Mouse (Mus musculus) activated CD4-positive, CD25-positive, alpha-beta regulatory T cell (primary cell): ENCODE results near the gene Rhox2f. TPM values are rescaled to one million over a fixed set of nuclear protein-coding genes. Genes with fewer than 3 reads are reported as not detected.

ENCODE experiments used
- polyA plus RNA-seq, 2 experiments: library from polyadenylated mRNA; unstranded; fragments of 100-300 nt; shearing (Covaris generic); gene quantifications; one replicate each; pipeline ENCODE4 v1.2.1; 2017

Rhox2f gene
- polyA plus RNA-seq = not detected

GRCm38 (mm10) chrX:37571105-37571504 is at the start of gene Rhox2f:
Gene Rhox2f (plus strand): TSS chrX:37571405.

GRCm38 (mm10) chrX:37530152-37530551 is 41.1 kb upstream of the Rhox2f start, which contains the start of gene Rhox2e:
Gene Rhox2e (plus strand): TSS chrX:37530452.

GRCm38 (mm10) chrX:37541719-37542118 is 29.5 kb upstream of the Rhox2f start, which contains the start of gene Rhox3e:
Gene Rhox3e (plus strand): TSS chrX:37542019.

GRCm38 (mm10) chrX:37557112-37557511 is 14.1 kb upstream of the Rhox2f start, which contains the start of gene Rhox4e:
Gene Rhox4e (plus strand): TSS chrX:37557412.

GRCm38 (mm10) chrX:37580692-37581091 is 9.5 kb downstream of the Rhox2f start, which contains the start of gene Rhox3f:
Gene Rhox3f (plus strand): TSS chrX:37580992.

GRCm38 (mm10) chrX:37607604-37608003 is 36.4 kb downstream of the Rhox2f start, which contains the start of gene Rhox4f:
Gene Rhox4f (minus strand): TSS chrX:37607704.

Other genes starting within 250 kb of the Rhox2f start
- gene Rhox3a2, start 191.4 kb upstream of the Rhox2f start, polyA plus RNA-seq = not detected
- gene Rhox4a2, start 180.6 kb upstream of the Rhox2f start, polyA plus RNA-seq = under 1 TPM in 1 of 2 experiments, not detected in 1; 0.61 TPM
- not detected for gene Rhox2b, start 159.3 kb upstream of the Rhox2f start, polyA plus RNA-seq
- gene Rhox4b, start 138.9 kb upstream of the Rhox2f start, polyA plus RNA-seq = under 1 TPM in 1 of 2 experiments, not detected in 1; 0.55 TPM
- gene Rhox2c, start 117.7 kb upstream of the Rhox2f start, polyA plus RNA-seq = not detected
- not detected for gene Rhox3c, start 112.8 kb upstream of the Rhox2f start, polyA plus RNA-seq
- not detected for gene Rhox4c, start 91.1 kb upstream of the Rhox2f start, polyA plus RNA-seq
- not detected for gene Rhox2d, start 78.0 kb upstream of the Rhox2f start, polyA plus RNA-seq
- gene Rhox4d, start 57.0 kb upstream of the Rhox2f start, polyA plus RNA-seq = under 1 TPM in 1 of 2 experiments, not detected in 1; 0.25 TPM
- not detected for gene Rhox2e, start 41.0 kb upstream of the Rhox2f start, polyA plus RNA-seq
- gene Rhox3e, start 29.4 kb upstream of the Rhox2f start, polyA plus RNA-seq = not detected
- under 1 TPM in 1 of 2 experiments, not detected in 1; 0.57 TPM for gene Rhox4e, start 14.0 kb upstream of the Rhox2f start, polyA plus RNA-seq
- gene Rhox3f, start 9.6 kb downstream of the Rhox2f start, polyA plus RNA-seq = not detected
- not detected for gene Rhox4f, start 36.3 kb downstream of the Rhox2f start, polyA plus RNA-seq
- not detected for gene Rhox3g, start 57.2 kb downstream of the Rhox2f start, polyA plus RNA-seq
- gene Rhox2g, start 72.1 kb downstream of the Rhox2f start, polyA plus RNA-seq = not detected
- gene Rhox4g, start 79.9 kb downstream of the Rhox2f start, polyA plus RNA-seq = under 1 TPM in 1 of 2 experiments, not detected in 1; 0.31 TPM
- gene Rhox3h, start 97.4 kb downstream of the Rhox2f start, polyA plus RNA-seq = not detected
- not detected for gene Rhox2h, start 101.9 kb downstream of the Rhox2f start, polyA plus RNA-seq
- not detected for gene Rhox5, start 233.4 kb downstream of the Rhox2f start, polyA plus RNA-seq